Mouse (Mus musculus) hindbrain, embryonic 16.5 days (tissue): ENCODE data around the gene Ret. TPM values are rescaled to one million over a fixed set of nuclear protein-coding genes. Genes with fewer than 3 reads are reported as not detected.

Experiments
- polyA plus RNA-seq: library from polyadenylated mRNA; unstranded; fragments of >200 nt; fragmentation: Nextera tagmentation; extraction: Ambion mirVana; gene quantifications from 2 replicates; pipeline ENCODE4 v1.2.1, GENCODE M21; 2015

Gene Ret
- polyA plus RNA-seq, 1 experiment from 2014 or later, result 17.6 TPM

Other genes with a start within 250 kb of the Ret start
- 5.7 and 6.5 TPM in 2 replicates for gene Rasgef1a, start 186.3 kb downstream of the Ret start, polyA plus RNA-seq
- 10.7 and 10.9 TPM in 2 replicates for gene Csgalnact2, start 58.6 kb downstream of the Ret start, polyA plus RNA-seq
- gene Bms1, start 221.8 kb upstream of the Ret start, polyA plus RNA-seq, result 19.1 and 21.2 TPM in 2 replicates